Mouse (Mus musculus): ENCODE results near the gene Cbr3.

DNA sequence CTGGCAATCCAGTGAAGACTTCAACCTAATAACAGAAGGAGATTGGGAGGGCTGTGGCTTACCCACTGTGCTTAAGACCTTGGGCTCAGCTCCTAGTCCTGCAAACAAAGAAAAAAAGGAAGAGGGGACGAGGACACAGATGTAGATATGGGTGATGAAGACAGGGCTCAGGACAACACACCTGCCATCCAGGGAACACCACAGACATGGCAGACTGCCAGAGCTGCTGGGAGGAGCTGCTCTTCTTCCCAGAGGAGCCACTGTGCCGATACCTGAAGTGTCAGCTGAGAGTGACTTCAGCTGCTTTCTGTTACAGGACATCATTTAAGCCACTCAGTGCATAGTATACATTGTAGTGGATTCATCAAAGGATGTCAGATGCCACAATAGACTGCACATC, 39.5 kb downstream of the Cbr3 start:
- TF ChIP-seq CTCF (IDR thresholded peaks at IDR 0.05; ENCODE audit: control insufficient read depth, insufficient read depth, insufficient read length) (no peak), USF1 (IDR thresholded peaks at IDR 0.05; ENCODE audit: low read depth) (no peak), MYOG (IDR thresholded peaks at IDR 0.05; ENCODE audit: control insufficient read depth, extremely low read depth, insufficient read length) (no peak), MAX (IDR thresholded peaks at IDR 0.05) (no peak), CEBPB (IDR thresholded peaks at IDR 0.05; ENCODE audit: low read depth) (no peak)
